Mouse (Mus musculus) forebrain, embryonic 10.5 days (tissue): ENCODE measurements around the gene Gm14569. TPM values are rescaled to one million over a fixed set of nuclear protein-coding genes. Genes with fewer than 3 reads are reported as not detected.

ENCODE experiments used
- DNase-seq: peaks from one replicate; pipeline ENCODE4 v3.0.0-alpha.2; 2017; ENCODE audit warnings: low spot score; ENCODE audit errors: extremely low spot score
- H3K27ac ChIP-seq: fragments of 300-500 bp; sonication (generic); 2 replicates; pipeline ENCODE4 v1.5.1; 2016; ENCODE audit warnings: mild to moderate bottlenecking
- H3K27me3 ChIP-seq: fragments of 300-500 bp; sonication (generic); 2 replicates; pipeline ENCODE4 v1.6.1; 2016; ENCODE audit warnings: mild to moderate bottlenecking; ENCODE audit not compliant: poor library complexity, severe bottlenecking
- H3K36me3 ChIP-seq: fragments of 300-500 bp; sonication (generic); replicated peaks from 2 replicates; pipeline ENCODE4 v1.6.1; 2016; ENCODE audit warnings: mild to moderate bottlenecking, moderate library complexity
- H3K4me1 ChIP-seq: fragments of 300-500 bp; sonication (generic); 2 replicates; pipeline ENCODE4 v1.6.1; 2016
- H3K4me3 ChIP-seq: fragments of 300-500 bp; sonication (generic); 2 replicates; pipeline ENCODE4 v1.5.1; 2016; ENCODE audit warnings: mild to moderate bottlenecking, moderate library complexity
- H3K9me3 ChIP-seq: fragments of 300-500 bp; sonication (generic); 2 replicates; pipeline ENCODE4 v1.6.1; 2016; ENCODE audit warnings: mild to moderate bottlenecking, moderate library complexity
- WGBS: fragments of 180-500 bp; shearing (Covaris S2); methylation state at CpG from one replicate; pipeline ENCODE4 v1.1.7; 2016; 5-methylcytosine and 5-hydroxymethylcytosine counted together
- microRNA-seq: library from miRNA; unstranded; fragments of <30 nt; microRNA quantifications from one replicate; pipeline ENCODE4, GENCODE M21; 2017
- polyA plus RNA-seq: library from polyadenylated mRNA; unstranded; fragments of >200 nt; fragmentation: Nextera tagmentation; extraction: Ambion mirVana; gene quantifications from 2 replicates; pipeline ENCODE4 v1.2.1, GENCODE M21; 2016

Gene Gm14569
- polyA plus RNA-seq, 1 experiment from 2014 or later: not detected

- Histone ChIP-seq H3K27ac (no peak overlapping the region), H3K36me3 (no peaks in the 10 kb centered on the region), H3K4me3 (no peak overlapping the region), H3K27me3 (no peaks in the 10 kb centered on the region), H3K4me1 (no peaks in the 10 kb centered on the region), H3K9me3 (no peaks in the 10 kb centered on the region)
- DNase-seq: no peak
- 46% methylated on average over 6 of the region's 6 CpGs for WGBS
Observed at GRCm38 (mm10) chrX:36434993-36435392, 56.6 kb downstream of the Gm14569 start.

GRCm38 (mm10) chrX:36419153-36419552, 72.5 kb downstream of the Gm14569 start:
- WGBS: 86% methylated on average over 3 of the region's 3 CpGs
- Histone ChIP-seq H3K27ac (no peak overlapping the region), H3K27me3 (no peaks in the 10 kb centered on the region), H3K4me1 (no peaks in the 10 kb centered on the region), H3K36me3 (no peaks in the 10 kb centered on the region), H3K9me3 (no peaks in the 10 kb centered on the region), H3K4me3 (no peak overlapping the region)
- DNase-seq: no peak

GRCm38 (mm10) chrX:36402316-36402715, 89.3 kb downstream of the Gm14569 start:
- Histone ChIP-seq H3K4me3 (no peak overlapping the region), H3K36me3 (no peaks in the 10 kb centered on the region), H3K4me1 (no peaks in the 10 kb centered on the region), H3K27me3 (no peaks in the 10 kb centered on the region), H3K9me3 (no peaks in the 10 kb centered on the region), H3K27ac (no peak overlapping the region)
- DNase-seq: no peak
- 64% methylated on average over 6 of the region's 6 CpGs for WGBS

- 95% methylated on average over 13 of the region's 13 CpGs for WGBS
- Histone ChIP-seq H3K4me1 (no peaks in the 10 kb centered on the region), H3K36me3 (no peaks in the 10 kb centered on the region), H3K4me3 (no peak within 1 kb of the TSS), H3K27ac (no peak within 1 kb of the TSS), H3K27me3 (no peaks in the 10 kb centered on the region), H3K9me3 (no peaks in the 10 kb centered on the region)
- no peak for DNase-seq
Observed at GRCm38 (mm10) chrX:36400980-36401379, 90.7 kb downstream of the Gm14569 start, which contains the start of gene Gm6268. Gene Gm6268, plus strand, starts transcription at chrX:36401280.

- H3K27ac ChIP-seq: no peak overlapping the region
- no peaks in the 10 kb centered on the region for H3K36me3 ChIP-seq
- no peak overlapping the region for H3K4me3 ChIP-seq
- no peak for DNase-seq
- no peaks in the 10 kb centered on the region for H3K27me3 ChIP-seq
- H3K9me3 ChIP-seq: no peaks in the 10 kb centered on the region
- H3K4me1 ChIP-seq: no peaks in the 10 kb centered on the region
- WGBS: 56% methylated on average over 6 of the region's 6 CpGs
Observed at GRCm38 (mm10) chrX:36393279-36393678, 98.4 kb downstream of the Gm14569 start.

- Histone ChIP-seq H3K9me3 (no peaks in the 10 kb centered on the region), H3K4me3 (no peak overlapping the region), H3K27me3 (no peaks in the 10 kb centered on the region), H3K36me3 (no peaks in the 10 kb centered on the region), H3K4me1 (no peaks in the 10 kb centered on the region), H3K27ac (no peak overlapping the region)
- no peak for DNase-seq
- WGBS: 79% methylated on average over 6 of the region's 6 CpGs
Observed at GRCm38 (mm10) chrX:36392672-36393071, 99.0 kb downstream of the Gm14569 start.

GRCm38 (mm10) chrX:36390503-36390902, 101.1 kb downstream of the Gm14569 start:
- no peak for DNase-seq

GRCm38 (mm10) chrX:36389971-36390370, 101.7 kb downstream of the Gm14569 start:
- WGBS: 69% methylated on average over 3 of the region's 3 CpGs
- no peak overlapping the region for H3K4me3 ChIP-seq
- no peaks in the 10 kb centered on the region for H3K4me1 ChIP-seq
- H3K9me3 ChIP-seq: no peaks in the 10 kb centered on the region
- no peak for DNase-seq
- H3K27ac ChIP-seq: no peak overlapping the region
- no peaks in the 10 kb centered on the region for H3K27me3 ChIP-seq
- no peaks in the 10 kb centered on the region for H3K36me3 ChIP-seq

More at GRCm38 (mm10) chrX:36390503-36390902, 101.1 kb downstream of the Gm14569 start:
- Histone ChIP-seq H3K4me1 (no peaks in the 10 kb centered on the region), H3K27me3 (no peaks in the 10 kb centered on the region), H3K36me3 (no peaks in the 10 kb centered on the region), H3K27ac (no peak overlapping the region), H3K4me3 (no peak overlapping the region), H3K9me3 (no peaks in the 10 kb centered on the region)
- WGBS: 83% methylated on average over 2 of the region's 2 CpGs

GRCm38 (mm10) chrX:36385340-36385739, 106.3 kb downstream of the Gm14569 start:
- Histone ChIP-seq H3K27me3 (no peaks in the 10 kb centered on the region), H3K36me3 (no peaks in the 10 kb centered on the region), H3K27ac (no peak overlapping the region), H3K9me3 (no peaks in the 10 kb centered on the region), H3K4me3 (no peak overlapping the region), H3K4me1 (no peaks in the 10 kb centered on the region)
- DNase-seq: no peak

Small RNA genes lying within 50 kb of the gene (microRNA-seq; reads per million reads assigned to microRNA genes)
- not detected for gene Gm44485

Other genes with a start within 250 kb of the Gm14569 start
- gene Lonrf3, start 163.5 kb downstream of the Gm14569 start, polyA plus RNA-seq: 0.53 and 0.93 TPM in 2 replicates
- not detected in 2 replicates for gene Gm6268, start 90.5 kb downstream of the Gm14569 start, polyA plus RNA-seq
- 358 TPM in 2 replicates for gene Pgrmc1, start 106.4 kb upstream of the Gm14569 start, polyA plus RNA-seq
- 2.6 and 3.0 TPM in 2 replicates for gene Akap17b, start 153.6 kb upstream of the Gm14569 start, polyA plus RNA-seq